Mouse (Mus musculus): ENCODE results near the gene Clptm1l. TPM values are rescaled to one million over a fixed set of nuclear protein-coding genes. Genes with fewer than 3 reads are reported as not detected.

Clptm1l gene
- 77.7 and 118 TPM in 2 replicates for polyA plus RNA-seq (2015; fragmentation: Nextera tagmentation; extraction: Ambion mirVana)

GRCm38 (mm10) chr13:73603522-73604155 is at the start of gene Clptm1l:
Clptm1l (plus strand) TSS chr13:73604006.

GRCm38 (mm10) chr13:73626745-73627549 is 23.1 kb downstream of the Clptm1l start, which contains the start of gene Tert:
Tert (plus strand) TSS chr13:73626911.

Other genes with a start within 250 kb of the Clptm1l start
- 22.3 and 22.9 TPM in 2 replicates for gene Lpcat1, start 136.8 kb upstream of the Clptm1l start, polyA plus RNA-seq (2015; fragmentation: Nextera tagmentation; extraction: Ambion mirVana)
- gene Slc6a3, start 67.3 kb upstream of the Clptm1l start, polyA plus RNA-seq (2015; fragmentation: Nextera tagmentation; extraction: Ambion mirVana): 0.12 TPM in 1 of 2 replicates, not detected in the other
- gene Tert, start 22.9 kb downstream of the Clptm1l start, polyA plus RNA-seq (2015; fragmentation: Nextera tagmentation; extraction: Ambion mirVana): 0.85 and 2.8 TPM in 2 replicates
- gene Slc6a18, start 74.0 kb downstream of the Clptm1l start, polyA plus RNA-seq (2015; fragmentation: Nextera tagmentation; extraction: Ambion mirVana): 0.24 and 0.62 TPM in 2 replicates
- 0.19 and 0.57 TPM in 2 replicates for gene Slc6a19, start 100.9 kb downstream of the Clptm1l start, polyA plus RNA-seq (2015; fragmentation: Nextera tagmentation; extraction: Ambion mirVana)
- 5.7 and 8.4 TPM in 2 replicates for gene Slc12a7, start 129.1 kb downstream of the Clptm1l start, polyA plus RNA-seq (2015; fragmentation: Nextera tagmentation; extraction: Ambion mirVana)
- 2.6 and 3.6 TPM in 2 replicates for gene Nkd2, start 243.6 kb downstream of the Clptm1l start, polyA plus RNA-seq (2015; fragmentation: Nextera tagmentation; extraction: Ambion mirVana)

All from adrenal gland, postnatal 0 days (tissue).